Mouse (Mus musculus): ENCODE measurements around the gene 4933421I07Rik.

DNA sequence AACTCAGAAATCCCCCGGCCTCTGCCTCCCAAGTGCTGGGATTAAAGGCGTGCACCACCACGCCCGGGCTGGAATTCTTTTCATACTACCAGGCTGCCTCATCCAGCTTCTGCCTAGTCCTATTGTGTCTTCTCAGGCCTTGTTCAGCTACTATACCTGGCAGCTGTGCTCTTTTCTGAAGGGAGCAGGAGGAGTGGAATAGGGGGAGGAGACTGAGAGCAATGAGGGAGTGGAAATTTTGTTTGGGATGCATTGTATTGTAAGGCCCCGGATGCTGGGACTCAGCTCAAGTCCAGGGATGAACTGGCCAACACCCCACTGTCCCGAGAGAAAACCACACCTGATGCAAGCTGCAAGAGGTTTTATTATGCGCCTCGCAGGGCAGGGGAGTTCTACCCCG, 49.4 kb upstream of the 4933421I07Rik start:
- TF ChIP-seq CTCF (IDR thresholded peaks at IDR 0.05; ENCODE audit: low read depth) (no peak), EP300 (IDR thresholded peaks at IDR 0.05; ENCODE audit: low read depth) (no peak)
